8 mouse cellular contexts compared by ENCODE assay signal in genomic region chr3:94930386-94931266, GRCm38 (mm10). TPM values are rescaled to one million over a fixed set of nuclear protein-coding genes. Genes with fewer than 3 reads are reported as not detected.
DNase-seq lines count a peak whose midpoint lies in the region; ATAC-seq and TF ChIP-seq lines count a peak whose summit lies in the region.
"Not testable (repeated sequence)": the region's sequence is repeated elsewhere in the genome, so short reads cannot be mapped to it uniquely, and the experiment has no call there.

No protein-coding gene starts in this region.

- not testable (repeated sequence) for H3K9me3 ChIP-seq in heart, postnatal 0 days (replicated peaks; ENCODE audit: control insufficient read depth, low read length); liver, embryonic 16.5 days (replicated peaks; ENCODE audit: control insufficient read depth, low read length); stomach, postnatal 0 days (ENCODE audit: control insufficient read depth, low read length)

- peak; percentile 45 for DNase-seq in 3T3-L1 (ENCODE audit: low read depth, low spot score)
- peak; percentile 25 for DNase-seq in embryo, embryonic 10 days (ENCODE audit: low spot score)
- not testable (repeated sequence) for DNase-seq in heart, postnatal 0 days (ENCODE audit: low spot score); stomach, postnatal 0 days (ENCODE audit: low spot score)
- peak; percentile 59 for DNase-seq in kidney, adult 18-20 months
- peak; percentile 69 to 83 for DNase-seq in kidney, postnatal 25 days
- DNase-seq in lung, postnatal 4 days = peak; percentile 46 to 77

- WGBS in heart, postnatal 0 days = 49% methylated on average over 7 of the region's 7 CpGs
- 63% methylated on average over 7 of the region's 7 CpGs for WGBS in liver, embryonic 16.5 days (ENCODE audit: insufficient replicate concordance)
- WGBS in stomach, postnatal 0 days = 38% methylated on average over 7 of the region's 7 CpGs

- H3K4me1 ChIP-seq in heart, postnatal 0 days (ENCODE audit: control insufficient read depth, insufficient read depth) = peaks cover 10% of the 10 kb centered on the region
- peaks cover 41% of the 10 kb centered on the region for H3K4me1 ChIP-seq in liver, embryonic 16.5 days (ENCODE audit: control insufficient read depth, low read depth, low read length)
- not testable (repeated sequence) for H3K4me1 ChIP-seq in stomach, postnatal 0 days (replicated peaks; ENCODE audit: control insufficient read depth, insufficient read depth)

- H3K4me3 ChIP-seq in heart, postnatal 0 days (ENCODE audit: low read depth, low read length); liver, embryonic 16.5 days (ENCODE audit: low read depth, low read length); stomach, postnatal 0 days (ENCODE audit: low read depth, low read length): not testable (repeated sequence)

- peak overlapping the region; percentile 54 for H3K27ac ChIP-seq in heart, postnatal 0 days (ENCODE audit: low read depth)
- H3K27ac ChIP-seq in liver, embryonic 16.5 days (ENCODE audit: low read length) = peak overlapping the region; percentile 44; the same call in 1 of the 2 replicates
- peak overlapping the region; percentile 70 for H3K27ac ChIP-seq in stomach, postnatal 0 days (replicated peaks)

- H3K4me2 ChIP-seq in heart, postnatal 0 days (ENCODE audit: low read depth, low read length); liver, embryonic 16.5 days (ENCODE audit: low read depth, low read length); stomach, postnatal 0 days (replicated peaks; ENCODE audit: low read depth): not testable (repeated sequence)

- ATAC-seq in heart, postnatal 0 days (ENCODE audit: insufficient read depth, low read depth); liver, embryonic 16.5 days (ENCODE audit: low read depth); stomach, postnatal 0 days (ENCODE audit: low FRiP score, low TSS enrichment): not testable (repeated sequence)

- H3K9ac ChIP-seq in heart, postnatal 0 days (replicated peaks; ENCODE audit: low read depth, low read length); liver, embryonic 16.5 days (ENCODE audit: low read depth, low read length); stomach, postnatal 0 days (ENCODE audit: low read length): not testable (repeated sequence)

- not testable (repeated sequence) for H3K27me3 ChIP-seq in heart, postnatal 0 days (ENCODE audit: control insufficient read depth, insufficient read depth, low read length); liver, embryonic 16.5 days (ENCODE audit: control insufficient read depth, insufficient read depth, low read depth, low read length); stomach, postnatal 0 days (ENCODE audit: control insufficient read depth, insufficient read depth, low read length)

- H3K36me3 ChIP-seq in heart, postnatal 0 days (replicated peaks; ENCODE audit: control insufficient read depth, insufficient read depth, low read length); liver, embryonic 16.5 days (ENCODE audit: control insufficient read depth, insufficient read depth); stomach, postnatal 0 days (ENCODE audit: control insufficient read depth, insufficient read depth, low read length): not testable (repeated sequence)

- not testable (repeated sequence) for TF ChIP-seq EP300 in heart, postnatal 0 days (IDR thresholded peaks at IDR 0.05; ENCODE audit: low read depth); stomach, postnatal 0 days (optimal IDR thresholded peaks at IDR 0.05)

- TF ChIP-seq CTCF in heart, postnatal 0 days (IDR thresholded peaks at IDR 0.05; ENCODE audit: low read depth); stomach, postnatal 0 days (IDR thresholded peaks at IDR 0.05; ENCODE audit: low read depth): not testable (repeated sequence)

RNA-seq across cellular contexts. Expression of gene Selenbp1, which starts 2.2 kb away (rescaled TPM):
- 183 and 212 TPM in 2 replicates for total RNA-seq in heart, postnatal 0 days (2014; rRNA removed; ENCODE audit: low replicate concordance)
- polyA plus RNA-seq in heart, postnatal 0 days (2015; fragmentation: Nextera tagmentation; extraction: Ambion mirVana) = 101 and 112 TPM in 2 replicates
- polyA plus RNA-seq in liver, embryonic 16.5 days (2015; fragmentation: Nextera tagmentation; extraction: Ambion mirVana) = 139 and 163 TPM in 2 replicates
- polyA plus RNA-seq in stomach, postnatal 0 days (2015; fragmentation: Nextera tagmentation; extraction: Ambion mirVana) = 65.9 and 71.9 TPM in 2 replicates

RNA-seq across cellular contexts. Expression of gene Rfx5, which starts 23.2 kb away (rescaled TPM):
- 3.9 and 8.6 TPM in 2 replicates for total RNA-seq in heart, postnatal 0 days (2014; rRNA removed; ENCODE audit: low replicate concordance)
- polyA plus RNA-seq in heart, postnatal 0 days (2015; fragmentation: Nextera tagmentation; extraction: Ambion mirVana) = 2.3 and 2.7 TPM in 2 replicates
- 1.2 TPM in 2 replicates for polyA plus RNA-seq in liver, embryonic 16.5 days (2015; fragmentation: Nextera tagmentation; extraction: Ambion mirVana)
- polyA plus RNA-seq in stomach, postnatal 0 days (2015; fragmentation: Nextera tagmentation; extraction: Ambion mirVana) = 3.0 and 3.2 TPM in 2 replicates

RNA-seq across cellular contexts. Expression of gene Psmb4, which starts 43.9 kb away (rescaled TPM):
- 256 and 302 TPM in 2 replicates for total RNA-seq in heart, postnatal 0 days (2014; rRNA removed; ENCODE audit: low replicate concordance)
- polyA plus RNA-seq in heart, postnatal 0 days (2015; fragmentation: Nextera tagmentation; extraction: Ambion mirVana) = 274 and 296 TPM in 2 replicates
- 138 and 157 TPM in 2 replicates for polyA plus RNA-seq in liver, embryonic 16.5 days (2015; fragmentation: Nextera tagmentation; extraction: Ambion mirVana)
- 243 and 251 TPM in 2 replicates for polyA plus RNA-seq in stomach, postnatal 0 days (2015; fragmentation: Nextera tagmentation; extraction: Ambion mirVana)

RNA-seq across cellular contexts. Expression of gene Pi4kb, which starts 43.9 kb away (rescaled TPM):
- 44.4 and 47.2 TPM in 2 replicates for total RNA-seq in heart, postnatal 0 days (2014; rRNA removed; ENCODE audit: low replicate concordance)
- polyA plus RNA-seq in heart, postnatal 0 days (2015; fragmentation: Nextera tagmentation; extraction: Ambion mirVana) = 12.6 and 13.7 TPM in 2 replicates
- polyA plus RNA-seq in liver, embryonic 16.5 days (2015; fragmentation: Nextera tagmentation; extraction: Ambion mirVana) = 7.8 and 11.6 TPM in 2 replicates
- 10.0 and 11.2 TPM in 2 replicates for polyA plus RNA-seq in stomach, postnatal 0 days (2015; fragmentation: Nextera tagmentation; extraction: Ambion mirVana)
